Mouse (Mus musculus) olfactory bulb, adult 2 months (tissue): ENCODE measurements around the gene Mcoln3.

ENCODE experiments used
- CTCF ChIP-seq: fragments of 200-500 bp; IDR thresholded peaks from 2 replicates; pipeline ENCODE4 v1.5.1; 2012; ENCODE audit warnings: low read depth, mild to moderate bottlenecking, low read length, moderate library complexity; ENCODE audit not compliant: insufficient read depth
- POLR2A ChIP-seq: fragments of 200-500 bp; IDR thresholded peaks from 2 replicates; pipeline ENCODE4 v1.6.1; 2012; ENCODE audit warnings: mild to moderate bottlenecking, low read depth, low read length, moderate library complexity; ENCODE audit not compliant: insufficient read depth

DNA sequence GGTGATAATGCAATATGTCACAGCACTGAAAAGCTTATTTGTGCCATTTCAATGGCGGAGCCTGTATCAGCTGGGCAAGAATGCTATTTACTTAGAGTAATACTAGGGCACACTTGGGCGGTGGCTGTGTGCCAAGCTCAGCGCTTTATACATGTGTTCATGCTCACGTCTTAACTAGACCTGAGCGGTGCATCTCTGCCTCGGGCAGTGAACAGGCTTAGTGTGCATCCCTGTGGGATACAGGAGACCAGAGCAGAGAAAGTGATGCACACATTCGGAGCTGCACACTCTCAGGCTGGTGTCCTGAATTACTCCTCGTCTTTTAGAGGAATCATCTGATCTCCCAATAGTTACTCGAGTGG lies 6.2 kb downstream of the Mcoln3 start:
- no peak for TF ChIP-seq CTCF
- TF ChIP-seq POLR2A, result no peak
